Mouse (Mus musculus) midbrain, embryonic 14.5 days (tissue): ENCODE measurements at regions not wholly inside any gene's neighbourhood (a gene's known extent, or its start where the extent isn't known, plus 50 kb on each side); places are given as distances from the start of the nearest gene placed in this dataset.

Experiments
- ATAC-seq: fragments of 200-750 bp; cut with Nextera tagmentation; 2 replicates; pipeline ENCODE4 v1.8.0; 2017; ENCODE audit warnings: moderate number of reproducible peaks, moderate library complexity; ENCODE audit not compliant: low FRiP score, low TSS enrichment
- DNase-seq: peaks from one replicate; pipeline ENCODE4 v3.0.0-alpha.2; 2015
- H3K27ac ChIP-seq: fragments of 300-500 bp; sonication (generic); replicated peaks from 2 replicates; pipeline ENCODE4 v1.5.1; 2014; ENCODE audit warnings: mild to moderate bottlenecking, low read depth, low read length, moderate library complexity
- H3K27me3 ChIP-seq: fragments of 300-500 bp; sonication (generic); 2 replicates; pipeline ENCODE4 v1.6.1; 2014; ENCODE audit warnings: low read length, control low read depth, mixed read lengths; ENCODE audit not compliant: control insufficient read depth, insufficient read depth
- H3K36me3 ChIP-seq: fragments of 300-500 bp; sonication (generic); 2 replicates; pipeline ENCODE4 v1.6.1; 2014; ENCODE audit warnings: low read length, control low read depth; ENCODE audit not compliant: control insufficient read depth, insufficient read depth
- H3K4me1 ChIP-seq: fragments of 300-500 bp; sonication (generic); 2 replicates; pipeline ENCODE4 v1.6.1; 2014; ENCODE audit warnings: mild to moderate bottlenecking, antibody characterized with exemption, low read length, control low read depth; ENCODE audit not compliant: control insufficient read depth, insufficient read depth
- H3K4me2 ChIP-seq: fragments of 300-500 bp; sonication (generic); 2 replicates; pipeline ENCODE4 v1.6.1; 2014; ENCODE audit warnings: mild to moderate bottlenecking, low read length, moderate library complexity
- H3K4me3 ChIP-seq: fragments of 300-500 bp; sonication (generic); replicated peaks from 2 replicates; pipeline ENCODE4 v1.5.1; 2014; ENCODE audit warnings: low read depth, low read length
- H3K9ac ChIP-seq: fragments of 300-500 bp; sonication (generic); replicated peaks from 2 replicates; pipeline ENCODE4 v1.6.1; 2014; ENCODE audit warnings: mild to moderate bottlenecking, low read length, moderate library complexity
- H3K9me3 ChIP-seq: fragments of 300-500 bp; sonication (generic); 2 replicates; pipeline ENCODE4 v1.6.1; 2016; ENCODE audit warnings: low read length, control low read depth, mixed read lengths; ENCODE audit not compliant: control insufficient read depth
- WGBS: fragments of 180-500 bp; shearing (Covaris S2); extraction: QIAGEN DNeasy Blood & Tissue Kit; methylation state at CpG from one replicate; pipeline ENCODE4 v1.1.7; 2014; 5-methylcytosine and 5-hydroxymethylcytosine counted together

DNA sequence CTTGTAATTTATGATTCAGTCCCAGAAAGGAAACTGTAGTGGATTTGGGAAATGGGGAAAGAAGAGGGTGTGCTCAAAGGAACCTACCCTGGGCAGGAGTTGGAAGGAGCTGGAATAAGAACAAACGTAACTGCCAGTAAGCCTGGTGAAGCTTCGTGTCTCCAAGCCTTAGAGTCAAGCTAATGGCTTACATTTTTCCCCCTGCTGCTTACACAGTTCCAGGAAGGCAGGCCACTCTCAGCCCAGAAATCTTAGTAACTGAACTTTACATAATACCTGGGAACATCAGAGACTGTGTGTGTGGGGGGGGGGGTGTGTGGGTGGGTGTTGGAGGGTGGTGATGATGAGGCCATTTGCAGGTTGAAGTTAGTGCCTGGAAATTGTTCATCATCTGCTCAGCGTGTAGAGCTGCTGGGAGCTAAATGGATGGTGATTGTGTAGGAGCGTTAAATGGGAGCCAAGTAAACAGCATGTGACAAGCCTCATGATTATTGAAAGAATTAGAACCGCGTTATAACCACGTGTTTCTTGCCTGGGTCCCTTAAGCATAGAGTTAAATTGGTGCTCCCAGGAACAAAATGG is 357.1 kb upstream of the Slc30a5 start:
- Histone ChIP-seq H3K4me1 (no peaks in the 10 kb centered on the region), H3K36me3 (no peaks in the 10 kb centered on the region), H3K27me3 (no peaks in the 10 kb centered on the region), H3K4me3 (no peak overlapping the region), H3K9me3 (no peaks in the 10 kb centered on the region), H3K4me2 (no peak overlapping the region), H3K27ac (no peak overlapping the region), H3K9ac (no peak overlapping the region)
- DNase-seq (no peak), ATAC-seq (no peak)
- WGBS = 84% methylated on average over 7 of the region's 7 CpGs

DNA sequence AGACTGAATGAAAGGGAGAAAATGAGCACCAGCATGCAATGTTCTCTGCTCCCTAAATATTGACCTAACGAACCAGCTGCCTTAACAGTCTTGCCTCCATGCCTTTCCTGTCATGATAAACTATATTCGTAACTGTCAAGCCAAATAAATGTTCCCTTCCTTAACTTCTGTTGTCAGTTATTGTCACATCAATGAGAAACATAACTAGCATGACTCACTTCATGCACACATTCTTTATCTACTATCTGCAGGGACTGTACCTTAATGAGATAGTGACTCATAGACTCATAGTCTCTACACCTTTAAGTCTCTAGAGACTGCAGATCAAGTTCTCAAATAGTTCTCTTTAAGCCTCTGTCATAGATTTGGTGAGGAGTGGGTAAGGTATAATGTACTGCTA is 349.2 kb upstream of the Slc30a5 start:
- Histone ChIP-seq H3K4me1 (no peaks in the 10 kb centered on the region), H3K4me2 (no peak overlapping the region), H3K27ac (no peak overlapping the region), H3K27me3 (no peaks in the 10 kb centered on the region), H3K9ac (no peak overlapping the region), H3K36me3 (no peaks in the 10 kb centered on the region), H3K9me3 (no peaks in the 10 kb centered on the region), H3K4me3 (no peak overlapping the region)
- WGBS = 78% methylated on average over 2 of the region's 2 CpGs
- DNase-seq (no peak), ATAC-seq (no peak)

DNA sequence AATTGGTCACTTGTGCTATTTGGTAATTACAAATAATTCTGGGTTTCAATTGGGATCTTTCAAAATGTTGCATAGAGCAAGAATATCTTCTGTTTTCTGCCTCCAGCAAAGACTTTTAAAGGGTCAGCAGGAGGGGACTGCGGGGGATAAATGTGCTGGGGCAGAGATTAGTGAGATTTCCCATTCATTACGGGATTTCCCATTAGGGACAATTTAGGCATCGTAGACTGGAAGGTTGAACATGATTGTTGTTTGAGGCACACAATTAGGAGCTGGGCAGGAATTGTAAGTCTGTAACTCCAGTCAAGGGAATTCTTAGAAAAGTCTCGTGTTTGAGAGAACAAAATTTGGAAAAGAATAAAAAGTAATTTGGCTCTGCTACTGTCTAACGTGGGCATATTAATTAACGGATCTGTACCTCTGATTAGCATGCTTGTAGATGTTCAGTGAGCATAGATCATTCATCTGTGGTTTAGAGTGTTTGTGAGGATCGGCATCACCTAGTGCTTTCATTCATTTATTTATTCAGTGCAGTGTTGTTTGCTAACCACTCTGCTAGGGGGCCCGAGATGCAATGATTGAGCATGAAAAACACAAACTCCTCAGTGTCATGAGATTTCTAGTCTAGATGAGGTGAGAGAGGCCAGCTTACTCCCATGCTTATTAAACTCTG is 341.9 kb upstream of the Slc30a5 start:
- no peak overlapping the region for H3K4me3 ChIP-seq
- peak; percentile 31 for DNase-seq
- H3K4me2 ChIP-seq = no peak overlapping the region
- H3K9me3 ChIP-seq = no peaks in the 10 kb centered on the region
- no peaks in the 10 kb centered on the region for H3K27me3 ChIP-seq
- ATAC-seq = no peak
- H3K4me1 ChIP-seq = 0 out of 2 replicates have a peak, but pooled peaks cover 5% of the 10 kb centered on the region
- no peak overlapping the region for H3K27ac ChIP-seq
- WGBS = 50% methylated on average over 8 of the region's 8 CpGs
- no peaks in the 10 kb centered on the region for H3K36me3 ChIP-seq
- no peak overlapping the region for H3K9ac ChIP-seq

DNA sequence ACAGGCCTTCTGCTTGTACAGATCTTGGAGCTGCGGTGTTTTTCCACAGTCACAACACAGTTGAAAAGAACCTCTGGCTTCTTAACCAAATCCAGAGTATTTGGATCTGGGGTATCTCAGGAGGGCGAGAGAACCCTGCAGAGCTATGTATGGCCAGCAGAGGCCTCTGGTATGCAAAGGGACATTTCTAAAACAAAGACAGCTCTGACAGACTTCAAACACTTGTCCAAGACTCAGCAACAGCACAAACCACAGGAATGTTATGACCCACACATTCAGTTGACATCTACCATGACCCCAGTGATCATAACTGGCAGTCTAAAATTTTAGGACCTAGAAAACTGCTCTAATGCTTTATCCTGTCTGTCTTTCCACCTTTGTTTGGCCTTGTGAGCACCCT is 328.5 kb upstream of the Slc30a5 start:
- H3K36me3 ChIP-seq = no peaks in the 10 kb centered on the region
- 63% methylated on average over 2 of the region's 2 CpGs for WGBS
- H3K4me1 ChIP-seq = no peaks in the 10 kb centered on the region
- H3K4me2 ChIP-seq = no peak overlapping the region
- no peak overlapping the region for H3K27ac ChIP-seq
- no peaks in the 10 kb centered on the region for H3K27me3 ChIP-seq
- H3K9ac ChIP-seq = no peak overlapping the region
- no peak overlapping the region for H3K4me3 ChIP-seq
- H3K9me3 ChIP-seq = no peaks in the 10 kb centered on the region
- ATAC-seq (no peak), DNase-seq (no peak)

DNA sequence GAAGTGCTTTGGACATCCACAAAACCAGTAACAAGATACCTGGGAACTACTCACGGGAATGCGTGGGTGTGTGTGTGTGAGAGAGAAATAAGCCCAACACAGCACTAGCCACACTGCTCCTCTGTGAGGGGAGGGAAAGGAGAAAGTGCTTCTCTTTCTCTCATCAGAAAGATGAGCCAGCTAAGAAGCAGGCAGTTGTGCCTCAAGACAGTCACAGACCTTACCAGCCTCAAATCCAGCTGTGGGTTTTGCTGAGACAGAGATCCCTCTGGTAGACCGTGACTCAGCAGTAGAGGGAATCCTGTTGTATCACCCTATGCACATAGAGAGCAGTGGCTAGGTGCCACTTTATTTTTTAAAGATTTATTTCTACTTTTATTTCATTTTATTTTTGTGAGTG is 326.7 kb upstream of the Slc30a5 start:
- Histone ChIP-seq H3K4me2 (no peak overlapping the region), H3K27me3 (no peaks in the 10 kb centered on the region), H3K9me3 (no peaks in the 10 kb centered on the region), H3K36me3 (no peaks in the 10 kb centered on the region), H3K9ac (no peak overlapping the region), H3K4me1 (no peaks in the 10 kb centered on the region), H3K4me3 (no peak overlapping the region), H3K27ac (no peak overlapping the region)
- DNase-seq (no peak), ATAC-seq (no peak)
- WGBS = 83% methylated on average over 3 of the region's 3 CpGs

DNA sequence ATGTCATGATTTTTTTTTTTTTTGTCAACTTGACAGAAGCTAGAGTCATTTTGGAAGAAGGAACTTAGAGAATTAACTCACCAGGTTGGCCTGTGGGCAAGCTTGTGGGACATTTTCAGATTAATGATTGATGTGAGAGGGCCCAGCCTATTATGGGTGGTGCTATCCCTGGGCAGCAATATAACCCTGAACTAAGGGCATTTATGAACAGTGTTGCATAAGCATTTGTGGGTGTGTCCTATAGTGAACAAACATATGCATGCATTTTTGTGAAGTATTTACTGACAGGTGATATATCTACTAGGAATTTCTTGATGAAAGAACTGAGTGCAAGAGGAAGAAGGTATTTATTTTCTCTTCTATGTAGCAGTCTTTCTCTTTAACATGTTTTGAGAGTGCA is 320.5 kb upstream of the Slc30a5 start:
- no peak overlapping the region for H3K27ac ChIP-seq
- ATAC-seq = no peak
- H3K4me3 ChIP-seq = no peak overlapping the region
- no peaks in the 10 kb centered on the region for H3K9me3 ChIP-seq
- no peaks in the 10 kb centered on the region for H3K27me3 ChIP-seq
- H3K36me3 ChIP-seq = no peaks in the 10 kb centered on the region
- no peak overlapping the region for H3K4me2 ChIP-seq
- H3K9ac ChIP-seq = no peak overlapping the region
- no peak for DNase-seq
- H3K4me1 ChIP-seq = no peaks in the 10 kb centered on the region

DNA sequence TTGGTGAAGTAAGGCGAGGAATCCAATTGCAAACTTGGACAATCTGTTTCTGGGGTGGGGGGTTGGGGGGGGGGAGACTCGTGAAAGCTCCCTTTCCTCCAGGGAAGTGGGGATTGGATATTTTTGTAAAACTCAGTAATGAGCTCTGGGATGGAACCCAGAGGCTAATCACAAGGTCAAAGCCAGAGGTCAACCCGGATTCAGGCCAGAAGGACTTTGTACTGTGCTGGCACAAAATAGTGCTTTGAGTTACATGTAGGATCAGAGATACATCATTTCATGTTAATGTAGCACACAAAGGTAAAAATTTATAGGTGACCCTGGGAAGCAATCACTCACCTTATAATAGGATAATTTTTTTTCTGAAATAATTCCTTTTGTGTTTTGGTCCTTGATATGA is 309.5 kb upstream of the Slc30a5 start:
- DNase-seq (no peak), ATAC-seq (no peak)
- no peak overlapping the region for H3K4me2 ChIP-seq
- no peaks in the 10 kb centered on the region for H3K9me3 ChIP-seq
- no peak overlapping the region for H3K9ac ChIP-seq
- H3K36me3 ChIP-seq = no peaks in the 10 kb centered on the region
- no peaks in the 10 kb centered on the region for H3K4me1 ChIP-seq
- H3K27ac ChIP-seq = no peak overlapping the region
- WGBS = 69% methylated on average over 3 of the region's 3 CpGs
- H3K4me3 ChIP-seq = no peak overlapping the region
- H3K27me3 ChIP-seq = no peaks in the 10 kb centered on the region

DNA sequence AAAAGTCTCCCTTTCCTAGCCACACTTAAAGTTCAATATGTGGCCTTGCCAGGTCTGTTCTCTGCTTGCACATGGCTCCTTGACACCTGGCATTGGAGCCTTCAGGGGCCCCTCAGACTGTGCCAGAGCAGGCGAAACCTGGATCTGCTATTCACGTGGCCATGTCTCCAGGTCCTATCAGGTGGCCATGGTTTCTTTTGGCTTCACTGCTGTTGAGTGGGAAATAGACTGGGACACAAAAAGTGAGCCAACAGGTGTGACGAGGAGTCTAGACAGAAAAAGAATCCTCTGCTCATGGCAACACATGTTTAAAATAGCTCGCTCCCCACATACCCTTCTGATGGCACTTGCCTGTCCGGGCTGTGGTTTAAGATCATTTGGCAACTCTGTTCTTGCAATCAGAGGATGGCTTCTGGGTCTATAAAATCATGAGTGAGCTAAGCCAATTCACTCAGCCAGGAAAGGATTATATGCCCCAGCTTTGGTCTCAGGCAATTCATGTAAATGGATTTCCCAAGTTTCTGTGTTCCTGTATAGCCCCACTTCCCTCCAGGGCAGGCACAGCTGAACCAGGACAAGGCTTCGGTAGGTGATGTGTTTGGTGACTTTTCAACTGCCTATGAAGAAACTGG is 309.0 kb upstream of the Slc30a5 start:
- Histone ChIP-seq H3K36me3 (no peaks in the 10 kb centered on the region), H3K9me3 (no peaks in the 10 kb centered on the region), H3K4me1 (no peaks in the 10 kb centered on the region), H3K4me2 (no peak overlapping the region), H3K27me3 (no peaks in the 10 kb centered on the region), H3K9ac (no peak overlapping the region), H3K27ac (no peak overlapping the region), H3K4me3 (no peak overlapping the region)
- 96% methylated on average over 6 of the region's 6 CpGs for WGBS
- ATAC-seq (no peak), DNase-seq (no peak)

DNA sequence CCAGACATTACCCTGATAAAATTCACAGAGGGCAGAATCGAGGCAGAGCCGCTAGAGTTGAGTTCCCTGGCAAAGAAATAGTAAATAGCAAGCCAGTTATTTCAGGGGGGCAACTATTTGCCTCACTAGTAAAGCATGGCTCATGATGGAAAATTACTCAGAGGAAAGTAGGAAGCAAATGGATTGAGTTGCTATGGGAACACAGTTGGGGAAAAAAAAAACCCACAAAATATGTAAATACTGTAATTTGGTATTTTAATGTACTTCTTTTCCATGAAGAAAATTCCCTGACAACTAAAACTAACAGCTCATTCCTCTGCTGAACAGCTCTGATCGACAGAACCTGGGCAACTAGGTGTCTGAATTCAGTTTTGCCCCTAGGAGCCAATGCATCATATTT is 296.2 kb upstream of the Slc30a5 start:
- Histone ChIP-seq H3K4me1 (no peaks in the 10 kb centered on the region), H3K4me2 (no peak overlapping the region), H3K4me3 (no peak overlapping the region), H3K9ac (no peak overlapping the region), H3K36me3 (no peaks in the 10 kb centered on the region), H3K9me3 (no peaks in the 10 kb centered on the region), H3K27me3 (no peaks in the 10 kb centered on the region), H3K27ac (no peak overlapping the region)
- DNase-seq (no peak), ATAC-seq (no peak)
- WGBS = 83% methylated on average over 3 of the region's 3 CpGs
